Mouse (Mus musculus): ENCODE measurements around the gene Zfp507.

Gene Zfp507

DNA sequence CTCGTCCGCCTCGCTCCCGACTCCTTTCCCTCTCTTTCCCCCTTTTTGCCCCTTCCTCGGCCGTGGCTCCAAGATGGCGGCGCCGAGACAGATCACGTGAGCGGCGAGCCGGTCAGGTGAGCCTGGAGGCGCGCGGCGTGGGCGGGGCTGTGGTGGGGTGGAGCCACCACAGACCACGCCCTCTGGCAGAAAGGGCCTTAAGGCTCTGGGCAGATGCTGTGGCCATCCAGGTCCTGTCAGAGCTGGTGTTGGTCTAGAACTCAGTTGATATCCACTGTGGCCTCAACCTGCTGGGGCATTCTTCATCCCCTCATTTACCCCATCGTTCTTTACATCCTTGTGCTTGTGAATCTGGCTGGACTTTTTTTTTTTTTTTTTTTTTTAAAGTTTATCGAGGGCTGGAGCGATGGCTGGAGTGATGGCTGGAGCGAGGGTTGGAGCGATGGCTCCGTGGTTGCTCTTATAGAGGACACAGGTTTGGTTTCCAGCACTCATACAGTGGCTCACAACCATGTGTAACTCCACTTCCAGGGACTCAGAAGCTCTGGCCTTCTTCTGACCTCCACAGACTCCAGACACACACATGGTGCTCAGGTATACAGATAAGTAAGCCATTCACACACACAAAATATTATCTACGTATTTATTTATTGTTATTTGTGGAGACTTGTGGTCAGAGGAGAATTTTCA is at the start of gene Zfp507:
Gene Zfp507 (minus strand): TSS at position 98 of the 690 bp plus-strand sequence.
- DNase-seq, result peak; percentile 85

- no peak for DNase-seq
These were observed 47.6 kb upstream of the Zfp507 start for GRCm38 (mm10) chr7:35850426-35850825.

- DNase-seq, result no peak
These were observed 45.7 kb upstream of the Zfp507 start for GRCm38 (mm10) chr7:35848526-35848925.

- no peak for DNase-seq
These were observed 37.7 kb upstream of the Zfp507 start for GRCm38 (mm10) chr7:35840504-35840903.

DNA sequence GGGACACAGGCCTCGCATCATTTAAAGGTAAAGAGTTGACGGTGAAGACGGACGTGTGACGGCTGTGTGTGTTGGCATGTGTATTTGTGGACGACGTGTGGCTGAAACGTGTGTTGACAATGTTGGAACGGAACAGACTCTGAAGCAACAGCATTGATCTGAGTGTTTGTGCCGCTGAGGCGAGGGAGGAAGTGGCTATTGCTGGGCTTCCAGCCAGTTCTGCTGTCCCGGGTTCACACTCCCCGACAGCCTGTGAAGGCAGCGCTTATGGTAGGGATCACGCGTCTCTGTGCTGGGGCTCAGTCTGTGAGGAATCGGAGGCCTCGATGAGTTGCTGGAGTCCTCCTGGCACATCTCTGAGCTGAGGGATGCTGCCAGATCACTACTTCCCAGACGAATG is 34.0 kb upstream of the Zfp507 start:
- DNase-seq, result no peak

GRCm38 (mm10) chr7:35836415-35836814 is 33.6 kb upstream of the Zfp507 start:
- DNase-seq, result no peak

GRCm38 (mm10) chr7:35830119-35830518 is 27.3 kb upstream of the Zfp507 start:
- DNase-seq, result no peak

GRCm38 (mm10) chr7:35823906-35824305 is 21.1 kb upstream of the Zfp507 start:
- DNase-seq, result no peak

- no peak for DNase-seq
These were observed 19.5 kb upstream of the Zfp507 start for GRCm38 (mm10) chr7:35822320-35822719.

DNA sequence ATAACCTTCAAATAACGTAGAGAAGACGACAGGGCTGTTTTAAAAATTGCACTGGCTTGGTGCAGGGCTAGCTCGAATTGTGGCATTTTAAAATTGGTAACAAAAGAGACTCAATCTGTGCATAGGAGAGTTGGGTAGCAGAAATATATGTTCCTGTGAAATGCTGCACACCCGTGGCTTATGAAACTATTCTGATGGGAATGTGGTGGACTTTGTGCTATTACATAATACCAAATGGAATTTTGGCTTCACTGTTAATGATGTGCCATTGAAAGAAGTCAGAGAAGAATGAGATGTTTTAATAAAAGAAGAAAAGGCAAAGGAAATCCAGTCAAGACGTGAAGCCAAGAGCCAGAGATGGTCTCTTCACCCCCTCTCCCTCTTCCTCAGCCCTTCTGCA is 18.6 kb upstream of the Zfp507 start:
- no peak for DNase-seq

DNA sequence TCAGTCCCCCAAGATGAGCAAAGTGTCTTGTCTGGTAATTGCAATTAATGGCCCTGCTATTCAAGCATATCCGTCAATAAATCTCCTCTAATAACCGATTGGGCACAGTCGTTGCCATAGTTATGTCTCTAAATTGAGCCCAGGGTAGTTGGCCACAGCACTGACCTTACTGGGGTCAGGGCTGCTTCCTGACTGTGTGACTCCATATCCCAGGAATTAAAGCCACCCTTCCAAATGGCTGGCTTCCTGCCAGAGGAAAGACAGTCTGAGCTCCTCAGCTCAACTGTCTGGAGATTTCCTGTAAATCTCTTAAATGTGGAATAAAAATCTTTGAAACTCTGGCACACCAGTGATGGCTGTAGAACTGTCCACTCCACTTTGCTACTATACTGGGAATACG is 16.7 kb upstream of the Zfp507 start:
- DNase-seq, result no peak

DNA sequence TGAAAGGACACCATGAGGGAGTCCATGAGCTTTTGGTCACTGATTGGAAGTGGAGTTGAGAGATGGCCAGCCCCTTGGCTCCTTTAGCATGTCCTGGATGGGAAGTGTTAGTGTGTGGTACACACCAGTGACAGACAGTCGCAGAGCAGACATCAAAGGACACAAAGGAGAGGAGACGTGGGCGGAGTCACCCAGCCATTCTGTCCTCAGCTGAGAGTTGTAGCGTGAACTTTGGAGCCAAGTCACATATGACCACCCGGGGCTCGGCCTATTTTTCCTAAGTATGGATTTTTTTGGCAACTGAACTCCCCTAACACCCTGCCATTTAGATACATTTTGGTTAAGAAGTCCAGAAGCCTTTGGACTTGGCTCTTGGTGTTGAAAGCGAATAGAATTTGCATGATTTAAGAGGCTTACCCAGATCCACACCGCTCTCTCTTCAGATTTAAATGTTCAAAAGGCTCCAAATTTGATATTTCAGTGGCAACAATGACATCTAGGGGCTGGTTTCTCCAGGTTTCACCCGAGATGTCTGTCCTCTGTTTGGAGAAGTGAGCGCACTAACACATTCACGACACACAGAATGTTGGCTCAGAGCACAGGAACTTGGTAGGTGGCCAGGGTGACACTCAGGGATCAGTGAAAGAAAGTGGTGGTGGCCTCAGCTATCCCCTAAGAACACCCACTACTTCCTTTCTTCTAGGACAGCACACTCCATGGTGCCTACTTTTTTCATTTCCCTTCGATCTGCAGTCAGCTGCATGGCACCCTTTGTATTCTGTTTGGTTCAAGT is 12.2 kb upstream of the Zfp507 start:
- DNase-seq, result no peak

- DNase-seq, result no peak
These were observed 10.5 kb upstream of the Zfp507 start for GRCm38 (mm10) chr7:35813306-35813705.

DNA sequence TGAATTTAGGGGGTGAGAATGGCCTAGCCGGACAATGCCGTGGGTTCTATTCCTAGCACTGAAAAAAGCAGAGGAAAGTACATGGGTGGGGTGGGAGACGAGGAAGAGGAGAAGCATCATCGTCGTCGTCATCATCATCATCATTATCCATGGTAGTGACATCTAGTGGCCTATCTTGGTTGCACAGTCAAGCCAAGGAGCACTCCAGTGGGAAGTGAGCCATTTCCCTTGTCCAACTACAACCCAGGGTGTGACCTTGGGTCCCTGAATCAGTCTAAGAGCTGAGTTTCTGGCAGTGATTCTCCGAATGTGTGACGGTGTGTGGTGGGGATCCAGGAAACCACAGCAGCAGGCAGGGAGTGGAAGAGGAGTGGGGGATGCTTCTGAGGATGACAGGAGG is 7.9 kb upstream of the Zfp507 start:
- no peak for DNase-seq

- DNase-seq, result no peak
These were observed 1.4 kb upstream of the Zfp507 start for GRCm38 (mm10) chr7:35804206-35804605.

- no peak for DNase-seq
These were observed 450 bp downstream of the Zfp507 start for GRCm38 (mm10) chr7:35802201-35802905.

DNA sequence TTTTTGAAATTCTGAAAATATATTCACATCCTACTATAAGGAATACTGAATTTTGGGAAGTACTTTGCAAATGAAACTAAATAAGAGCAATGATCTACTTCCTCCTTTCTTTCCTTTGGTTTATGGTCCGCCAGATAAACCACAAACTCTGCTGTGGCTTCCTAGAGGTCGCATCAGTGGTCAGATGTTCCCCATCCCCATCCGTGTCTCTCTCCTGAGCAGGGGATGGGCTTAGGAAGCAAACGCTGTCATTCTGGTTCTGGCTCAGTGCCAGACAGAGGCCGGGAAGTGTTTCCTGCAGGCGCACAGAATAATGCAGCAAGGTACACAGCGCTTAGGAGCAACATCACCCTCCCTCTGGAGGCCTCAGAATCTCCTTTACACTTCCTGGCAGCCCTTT is 6.7 kb downstream of the Zfp507 start:
- no peak for DNase-seq

DNA sequence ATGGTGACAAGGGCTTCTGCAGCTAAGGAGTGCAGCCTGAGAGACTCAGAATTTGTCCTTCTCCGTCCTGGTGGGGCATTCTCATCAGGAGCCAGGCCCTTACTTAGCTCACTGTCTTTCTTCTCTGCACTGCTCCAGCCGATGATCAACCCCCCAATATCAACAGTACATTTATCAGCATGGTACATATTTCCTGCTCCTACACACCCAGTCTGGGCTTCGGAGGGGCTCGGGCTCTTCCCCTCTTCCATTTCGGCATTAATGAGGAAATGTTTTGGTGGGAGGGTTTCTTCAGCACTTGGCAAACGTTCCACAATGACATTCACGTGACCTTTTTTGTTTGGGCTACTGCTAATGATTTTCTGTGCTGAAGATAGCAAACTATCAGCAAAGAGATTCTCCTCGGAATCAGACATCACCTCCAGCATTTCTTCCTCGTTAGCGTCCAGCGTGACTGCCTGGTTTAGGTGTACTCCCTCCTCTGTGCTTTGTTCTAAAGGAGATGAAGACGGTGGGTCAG is 8.6 kb downstream of the Zfp507 start:
- DNase-seq, result no peak

GRCm38 (mm10) chr7:35792150-35792848 is 10.5 kb downstream of the Zfp507 start:
- no peak for DNase-seq

GRCm38 (mm10) chr7:35790926-35791325 is 11.9 kb downstream of the Zfp507 start:
- no peak for DNase-seq

- no peak for DNase-seq
These were observed 12.6 kb downstream of the Zfp507 start for GRCm38 (mm10) chr7:35790201-35790600.

DNA sequence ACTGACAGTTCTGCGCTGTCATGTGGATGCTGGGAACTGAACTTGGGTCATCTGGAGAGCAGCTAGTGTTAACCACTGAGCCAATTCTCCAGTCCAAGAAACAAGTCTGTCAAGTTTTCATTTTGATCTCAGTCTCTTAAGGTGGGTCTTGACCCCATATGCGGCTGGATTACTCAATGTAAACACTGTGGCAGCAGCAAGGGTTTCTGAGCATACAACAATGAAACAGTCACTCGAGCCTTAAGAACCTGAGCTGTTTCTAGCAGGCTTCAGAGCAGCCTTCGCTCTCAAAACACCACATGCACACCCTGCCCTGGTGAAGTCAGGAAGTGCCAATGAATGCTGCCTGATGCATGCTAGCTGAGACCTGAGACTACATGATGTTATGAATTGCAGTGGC is 17.2 kb downstream of the Zfp507 start:
- DNase-seq, result no peak

DNA sequence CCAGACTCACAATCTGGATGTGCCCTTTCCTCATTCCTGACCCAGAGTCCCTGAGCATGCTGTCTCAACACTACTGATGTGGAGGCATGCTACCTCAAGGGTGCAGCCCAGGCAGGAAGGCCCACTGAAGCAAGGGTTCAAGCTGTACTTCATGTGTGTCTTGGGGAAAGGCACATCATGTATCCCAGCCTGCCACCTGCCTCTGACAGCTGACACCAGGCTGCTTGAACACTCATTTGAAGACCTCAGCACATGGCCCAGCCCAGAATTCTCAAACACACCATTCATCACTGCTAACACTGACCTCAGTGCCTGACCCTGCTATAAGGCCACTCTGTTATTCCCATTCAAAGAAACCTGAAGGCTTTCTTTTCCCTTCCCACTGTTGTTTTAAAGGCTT is 20.6 kb downstream of the Zfp507 start:
- DNase-seq, result no peak
